Mouse (Mus musculus): ENCODE measurements around the gene 6430531B16Rik.

Gene 6430531B16Rik

GRCm38 (mm10) chr7:139978278-139978892, at the start of gene 6430531B16Rik:
TSS of gene 6430531B16Rik (minus strand) at chr7:139978755.
- peak; percentile 86 for DNase-seq

GRCm38 (mm10) chr7:140011336-140011735, 32.8 kb upstream of the 6430531B16Rik start:
- no peak for DNase-seq

GRCm38 (mm10) chr7:140007781-140008180, 29.2 kb upstream of the 6430531B16Rik start:
- no peak for DNase-seq

- DNase-seq: no peak
Observed at GRCm38 (mm10) chr7:140006861-140007611, 28.5 kb upstream of the 6430531B16Rik start.

GRCm38 (mm10) chr7:140004666-140005065, 26.1 kb upstream of the 6430531B16Rik start:
- DNase-seq: no peak

- no peak for DNase-seq
Observed at GRCm38 (mm10) chr7:140001086-140001740, 22.7 kb upstream of the 6430531B16Rik start.

GRCm38 (mm10) chr7:139998691-139999350, 20.3 kb upstream of the 6430531B16Rik start:
- DNase-seq: no peak

- peak; percentile 69 for DNase-seq
Observed at GRCm38 (mm10) chr7:139994676-139995075, 16.1 kb upstream of the 6430531B16Rik start.

GRCm38 (mm10) chr7:139994202-139994601, 15.6 kb upstream of the 6430531B16Rik start:
- DNase-seq: no peak

GRCm38 (mm10) chr7:139993532-139993931, 15.0 kb upstream of the 6430531B16Rik start:
- DNase-seq: no peak

- DNase-seq: no peak
Observed at GRCm38 (mm10) chr7:139992406-139992805, 13.9 kb upstream of the 6430531B16Rik start, which contains the start of gene Adam8. TSS of gene Adam8 (minus strand) at chr7:139992562.

GRCm38 (mm10) chr7:139990864-139991394, 12.4 kb upstream of the 6430531B16Rik start:
- no peak for DNase-seq

- DNase-seq: no peak
Observed at GRCm38 (mm10) chr7:139988272-139988671, 9.7 kb upstream of the 6430531B16Rik start.

- DNase-seq: no peak
Observed at GRCm38 (mm10) chr7:139984505-139984904, 6.0 kb upstream of the 6430531B16Rik start.

GRCm38 (mm10) chr7:139982058-139982457, 3.5 kb upstream of the 6430531B16Rik start:
- DNase-seq: no peak

- no peak for DNase-seq
Observed at GRCm38 (mm10) chr7:139980778-139981177, 2.2 kb upstream of the 6430531B16Rik start.

GRCm38 (mm10) chr7:139979011-139979719, 610 bp upstream of the 6430531B16Rik start:
- no peak for DNase-seq

- DNase-seq: no peak
Observed at GRCm38 (mm10) chr7:139975471-139975870, 3.1 kb downstream of the 6430531B16Rik start.

- DNase-seq: no peak
Observed at GRCm38 (mm10) chr7:139974307-139974706, 4.2 kb downstream of the 6430531B16Rik start.

GRCm38 (mm10) chr7:139972923-139973331, 5.6 kb downstream of the 6430531B16Rik start:
- no peak for DNase-seq

- no peak for DNase-seq
Observed at GRCm38 (mm10) chr7:139971436-139971835, 7.1 kb downstream of the 6430531B16Rik start.

- DNase-seq: no peak
Observed at GRCm38 (mm10) chr7:139970979-139971378, 7.6 kb downstream of the 6430531B16Rik start.

All from right cerebral cortex, postnatal 14 days (tissue).